Mouse (Mus musculus) C2C12 (cell line): ENCODE measurements around the gene Flg.

Experiments used
- CEBPB ChIP-seq: IDR thresholded peaks from one replicate; pipeline ENCODE4 v1.6.1; 2011; ENCODE audit warnings: low read depth, mild to moderate bottlenecking, control low read depth, moderate library complexity
- CTCF ChIP-seq: IDR thresholded peaks from one replicate; pipeline ENCODE4 v1.5.1; 2011; ENCODE audit not compliant: control insufficient read depth, insufficient read depth, insufficient read length
- FOSL1 ChIP-seq: IDR thresholded peaks from one replicate; pipeline ENCODE4 v1.8.0; 2011; ENCODE audit warnings: mild to moderate bottlenecking, low read length; ENCODE audit not compliant: poor library complexity, insufficient read depth, severe bottlenecking
- MAX ChIP-seq: IDR thresholded peaks from one replicate; pipeline ENCODE4 v1.6.1; 2011; ENCODE audit warnings: mild to moderate bottlenecking, control low read depth
- MYOG ChIP-seq: IDR thresholded peaks from one replicate; pipeline ENCODE4 v1.6.1; 2011; ENCODE audit not compliant: control insufficient read depth, insufficient read length; ENCODE audit errors: extremely low read depth
- USF1 ChIP-seq: IDR thresholded peaks from one replicate; pipeline ENCODE4 v1.6.1; 2011; ENCODE audit warnings: low read depth, mild to moderate bottlenecking, control low read depth, moderate library complexity

- TF ChIP-seq MAX (no peak), CTCF (no peak), FOSL1 (no peak), USF1 (no peak), CEBPB (no peak), MYOG (no peak)
Measured at GRCm38 (mm10) chr3:93319449-93319848, 46.1 kb downstream of the Flg start, which contains the start of gene Hrnr.
